8 mouse cellular contexts compared by ENCODE assay signal in genomic region chrX:12252680-12253021, GRCm38 (mm10).
DNase-seq lines count a peak whose midpoint lies in the region; ATAC-seq and TF ChIP-seq lines count a peak whose summit lies in the region.

No protein-coding gene starts in this region.

- H3K9ac ChIP-seq in kidney, postnatal 0 days (ENCODE audit: low read depth, low read length) = no peak overlapping the region
- no peak overlapping the region for H3K9ac ChIP-seq in hindbrain, embryonic 12.5 days
- H3K9ac ChIP-seq in midbrain, embryonic 13.5 days (replicated peaks) = no peak overlapping the region

- ATAC-seq in kidney, postnatal 0 days (replicated peaks; ENCODE audit: low FRiP score, low read depth) = no peak
- ATAC-seq in hindbrain, embryonic 12.5 days (ENCODE audit: low FRiP score) = peak; percentile 38
- peak; percentile 60; the same call in 1 of the 2 replicates for ATAC-seq in midbrain, embryonic 13.5 days

- no peaks in the 10 kb centered on the region for H3K27me3 ChIP-seq in kidney, postnatal 0 days (ENCODE audit: insufficient read depth, low read length)
- peaks cover 23% of the 10 kb centered on the region; the same call in 1 of the 2 replicates for H3K27me3 ChIP-seq in hindbrain, embryonic 12.5 days
- no peaks in the 10 kb centered on the region for H3K27me3 ChIP-seq in midbrain, embryonic 13.5 days

- DNase-seq in kidney, postnatal 0 days (ENCODE audit: low spot score) = no peak
- no peak for DNase-seq in kidney, adult 8-10 months
- no peak for DNase-seq in yolk sac, embryonic 10.5 days (ENCODE audit: low spot score)
- DNase-seq in cerebellum, adult 9-10 months = no peak
- DNase-seq in thymus, adult 18-20 months = no peak

- no peaks in the 10 kb centered on the region for H3K36me3 ChIP-seq in kidney, postnatal 0 days (ENCODE audit: insufficient read depth, low read length)
- H3K36me3 ChIP-seq in hindbrain, embryonic 12.5 days = no peaks in the 10 kb centered on the region
- no peaks in the 10 kb centered on the region for H3K36me3 ChIP-seq in midbrain, embryonic 13.5 days

- no peak overlapping the region for H3K27ac ChIP-seq in kidney, postnatal 0 days
- H3K27ac ChIP-seq in bone marrow macrophage, adult 2 months (ENCODE audit: insufficient read depth, low read depth, low read length) = peak overlapping the region; percentile 90
- H3K27ac ChIP-seq in hindbrain, embryonic 12.5 days = no peak overlapping the region
- H3K27ac ChIP-seq in midbrain, embryonic 13.5 days = no peak overlapping the region

- H3K4me3 ChIP-seq in kidney, postnatal 0 days (replicated peaks; ENCODE audit: low read depth, low read length) = peak overlapping the region; percentile 31; the same call in 1 of the 2 replicates
- peak overlapping the region; percentile 53 for H3K4me3 ChIP-seq in bone marrow macrophage, adult 2 months (ENCODE audit: insufficient read depth, low read length)
- H3K4me3 ChIP-seq in hindbrain, embryonic 12.5 days = peak overlapping the region; percentile 20
- peak overlapping the region; percentile 31 for H3K4me3 ChIP-seq in midbrain, embryonic 13.5 days (replicated peaks)

- TF ChIP-seq POLR2A in bone marrow macrophage, adult 2 months (IDR thresholded peaks at IDR 0.05; ENCODE audit: borderline replicate concordance, low read depth, low read length) = no peak

- no peaks in the 10 kb centered on the region for H3K9me3 ChIP-seq in kidney, postnatal 0 days (replicated peaks; ENCODE audit: low read length)
- no peaks in the 10 kb centered on the region for H3K9me3 ChIP-seq in hindbrain, embryonic 12.5 days (replicated peaks)
- H3K9me3 ChIP-seq in midbrain, embryonic 13.5 days = no peaks in the 10 kb centered on the region

- H3K4me1 ChIP-seq in kidney, postnatal 0 days (replicated peaks; ENCODE audit: insufficient read depth, low read length) = no peaks in the 10 kb centered on the region
- H3K4me1 ChIP-seq in bone marrow macrophage, adult 2 months (ENCODE audit: control insufficient read depth, insufficient read depth, low read length) = peaks cover 12% of the 10 kb centered on the region
- no peaks in the 10 kb centered on the region for H3K4me1 ChIP-seq in hindbrain, embryonic 12.5 days
- no peaks in the 10 kb centered on the region for H3K4me1 ChIP-seq in midbrain, embryonic 13.5 days (replicated peaks)

- peak overlapping the region; percentile 58 for H3K4me2 ChIP-seq in kidney, postnatal 0 days (ENCODE audit: low read length)
- peak overlapping the region; percentile 49 for H3K4me2 ChIP-seq in hindbrain, embryonic 12.5 days (replicated peaks)
- H3K4me2 ChIP-seq in midbrain, embryonic 13.5 days (replicated peaks) = peak overlapping the region; percentile 55

- no peak for TF ChIP-seq CTCF in kidney, postnatal 0 days (IDR thresholded peaks at IDR 0.05; ENCODE audit: low read depth)
- TF ChIP-seq CTCF in bone marrow macrophage, adult 2 months (IDR thresholded peaks at IDR 0.05; ENCODE audit: low read depth, low read length) = no peak

- 19% methylated on average over 16 of the region's 16 CpGs for WGBS in kidney, postnatal 0 days
- WGBS in hindbrain, embryonic 12.5 days = 11% methylated on average over 16 of the region's 16 CpGs
- WGBS in midbrain, embryonic 13.5 days = 15% methylated on average over 16 of the region's 16 CpGs
